Mouse (Mus musculus): ENCODE data around the gene Zdhhc14. TPM values are rescaled to one million over a fixed set of nuclear protein-coding genes. Genes with fewer than 3 reads are reported as not detected.

Gene Zdhhc14
- polyA plus RNA-seq, 1 experiment from 2014 or later = 2.7 TPM

DNA sequence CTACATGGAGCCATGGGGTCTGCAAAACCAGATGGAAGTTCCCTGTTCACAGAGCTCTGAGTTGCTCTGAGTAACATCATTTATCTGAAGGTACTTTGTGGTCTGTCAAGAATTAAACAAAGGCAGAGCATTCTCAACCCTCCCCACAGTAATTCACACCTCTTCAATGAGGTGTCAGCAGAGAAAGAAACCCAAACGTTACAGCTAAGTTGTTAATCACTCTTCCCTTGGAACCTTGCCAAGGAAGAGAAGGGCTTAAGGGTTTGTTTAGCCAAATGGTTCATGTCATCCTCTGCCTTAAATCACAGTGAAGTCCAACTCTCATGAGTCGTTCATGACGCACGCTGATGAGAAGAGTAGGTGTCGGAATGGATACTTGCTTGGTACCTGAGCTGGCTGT lies 75.6 kb downstream of the Zdhhc14 start:
- Histone ChIP-seq H3K9ac (no peak overlapping the region), H3K4me3 (no peak overlapping the region), H3K27me3 (no peaks in the 10 kb centered on the region), H3K9me3 (no peaks in the 10 kb centered on the region), H3K27ac (no peak overlapping the region), H3K4me1 (no peaks in the 10 kb centered on the region), H3K4me2 (replicated peaks) (no peak overlapping the region), H3K36me3 (no peaks in the 10 kb centered on the region)
- 34% methylated on average over 5 of the region's 5 CpGs for WGBS
- no peak for ATAC-seq (ENCODE audit: low FRiP score, low read depth)

DNA sequence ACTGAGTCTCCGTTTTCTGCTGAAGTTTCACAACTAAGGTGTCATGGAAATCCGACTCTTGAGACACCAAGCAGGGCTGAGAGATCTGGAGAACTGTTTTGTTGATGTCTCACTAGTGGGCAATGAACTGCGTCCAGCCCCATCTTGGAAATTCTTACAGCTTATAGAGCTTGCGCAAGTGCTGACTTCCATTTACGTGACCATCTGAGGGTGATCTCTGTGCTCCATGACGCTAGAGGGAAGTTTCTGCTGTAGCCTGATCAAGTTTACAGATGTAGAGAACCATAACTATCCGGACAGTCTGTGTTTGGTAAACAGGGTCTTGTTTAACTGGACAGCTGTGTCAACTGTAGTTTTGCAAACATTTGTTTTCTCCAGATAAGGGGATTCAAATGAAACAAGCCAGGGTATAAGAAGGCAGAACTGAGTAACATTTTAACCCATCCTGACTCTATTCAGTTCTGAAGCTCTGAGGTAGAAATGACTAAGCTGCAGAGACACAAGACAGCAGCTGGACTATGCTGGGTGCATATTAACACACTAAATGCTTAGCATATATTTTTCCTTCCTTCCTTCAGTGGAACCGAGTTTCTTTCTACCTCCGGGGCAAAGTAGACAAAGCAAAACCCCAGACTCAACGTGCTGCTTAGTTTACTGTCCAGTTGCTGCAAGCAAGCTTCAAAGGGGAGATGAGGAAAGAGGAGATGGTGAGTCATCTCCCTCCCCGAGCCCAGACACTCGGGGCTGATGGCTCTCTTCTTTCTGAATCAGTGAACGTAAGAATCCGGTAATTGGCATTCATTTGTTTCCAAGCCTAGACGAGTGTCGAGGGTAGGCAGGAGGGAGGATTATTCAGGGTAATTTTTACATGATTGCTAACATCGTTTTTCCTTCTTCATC lies 77.0 kb downstream of the Zdhhc14 start:
- H3K9ac ChIP-seq = no peak overlapping the region
- no peak for ATAC-seq (ENCODE audit: low FRiP score, low read depth)
- H3K9me3 ChIP-seq = no peaks in the 10 kb centered on the region
- 75% methylated on average over 17 of the region's 17 CpGs for WGBS
- no peaks in the 10 kb centered on the region for H3K27me3 ChIP-seq
- no peaks in the 10 kb centered on the region for H3K36me3 ChIP-seq
- no peak overlapping the region for H3K4me3 ChIP-seq
- H3K4me2 ChIP-seq (replicated peaks) = no peak overlapping the region
- no peaks in the 10 kb centered on the region for H3K4me1 ChIP-seq
- no peak overlapping the region for H3K27ac ChIP-seq

DNA sequence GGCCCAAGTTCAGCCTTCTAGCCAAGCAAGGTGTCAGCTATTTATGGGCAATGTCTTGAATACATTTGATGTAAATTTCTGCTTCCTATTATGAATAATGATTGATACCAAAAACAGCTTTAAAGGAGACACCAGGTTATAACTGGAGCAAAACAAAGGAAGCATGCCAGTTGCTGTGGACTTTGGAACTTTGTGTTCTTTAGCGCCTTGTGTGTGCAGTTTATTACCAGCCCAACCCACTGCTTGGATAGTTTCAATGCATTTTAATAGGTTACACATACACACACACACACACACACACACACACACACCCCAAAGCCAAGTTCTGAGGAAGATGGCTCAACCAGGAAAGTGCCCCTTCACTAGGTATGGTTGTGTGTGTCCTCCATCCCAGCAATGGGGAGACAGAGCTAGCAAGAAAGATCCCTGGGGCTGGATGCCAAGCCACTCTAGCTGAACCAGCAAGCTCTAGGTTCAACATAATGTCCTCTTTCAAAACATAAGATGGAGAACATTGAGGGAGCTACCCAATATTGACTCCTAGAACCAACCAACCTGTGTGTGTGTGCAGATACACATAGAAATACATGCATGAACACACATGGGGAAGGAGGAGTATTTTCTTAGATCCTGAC lies 79.9 kb downstream of the Zdhhc14 start:
- H3K36me3 ChIP-seq = no peaks in the 10 kb centered on the region
- WGBS = 89% methylated on average over 1 of the region's 1 CpGs
- H3K4me2 ChIP-seq (replicated peaks) = no peak overlapping the region
- H3K27me3 ChIP-seq = no peaks in the 10 kb centered on the region
- no peak overlapping the region for H3K9ac ChIP-seq
- H3K4me3 ChIP-seq = no peak overlapping the region
- no peak overlapping the region for H3K27ac ChIP-seq
- H3K4me1 ChIP-seq = peaks cover 3% of the 10 kb centered on the region; the same call in 1 of the 2 replicates
- no peak for ATAC-seq (ENCODE audit: low FRiP score, low read depth)
- no peaks in the 10 kb centered on the region for H3K9me3 ChIP-seq

DNA sequence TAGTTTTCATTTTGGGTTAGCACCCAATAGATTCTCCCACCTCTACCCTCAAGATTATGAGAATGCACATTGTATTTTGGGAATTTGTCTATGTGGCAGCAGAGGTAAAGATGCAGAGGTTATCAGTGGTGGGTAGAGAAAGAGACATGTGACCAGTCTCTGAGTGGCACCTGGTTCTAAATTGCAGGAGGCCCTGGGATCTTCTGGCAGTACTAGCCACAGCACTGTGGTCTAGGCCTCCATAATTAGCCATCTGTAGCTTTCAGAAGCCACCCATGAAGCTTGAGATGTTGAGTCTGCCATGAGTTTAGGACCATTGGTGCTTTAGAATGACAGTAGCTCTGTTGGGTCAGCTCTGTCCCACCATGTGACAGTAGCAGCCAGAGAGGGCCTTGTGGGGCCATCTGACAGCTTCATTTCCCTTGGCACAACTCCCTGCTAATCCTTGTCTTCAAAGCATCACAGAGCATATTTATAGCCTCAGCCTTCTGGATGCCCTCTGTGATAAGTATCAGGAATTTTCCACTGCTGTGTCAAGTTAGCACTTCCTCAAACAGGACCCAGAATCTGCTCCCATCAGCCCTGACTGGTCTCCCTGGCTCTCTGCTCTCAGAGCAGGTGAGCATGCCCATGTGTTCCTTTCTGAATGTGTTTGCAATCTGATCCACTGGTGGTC lies 80.5 kb downstream of the Zdhhc14 start:
- no peak overlapping the region for H3K4me2 ChIP-seq (replicated peaks)
- H3K36me3 ChIP-seq = no peaks in the 10 kb centered on the region
- H3K4me1 ChIP-seq = peaks cover 7% of the 10 kb centered on the region
- H3K4me3 ChIP-seq = no peak overlapping the region
- H3K27ac ChIP-seq = no peak overlapping the region
- no peak overlapping the region for H3K9ac ChIP-seq
- no peak for ATAC-seq (ENCODE audit: low FRiP score, low read depth)
- H3K9me3 ChIP-seq = no peaks in the 10 kb centered on the region
- no peaks in the 10 kb centered on the region for H3K27me3 ChIP-seq

DNA sequence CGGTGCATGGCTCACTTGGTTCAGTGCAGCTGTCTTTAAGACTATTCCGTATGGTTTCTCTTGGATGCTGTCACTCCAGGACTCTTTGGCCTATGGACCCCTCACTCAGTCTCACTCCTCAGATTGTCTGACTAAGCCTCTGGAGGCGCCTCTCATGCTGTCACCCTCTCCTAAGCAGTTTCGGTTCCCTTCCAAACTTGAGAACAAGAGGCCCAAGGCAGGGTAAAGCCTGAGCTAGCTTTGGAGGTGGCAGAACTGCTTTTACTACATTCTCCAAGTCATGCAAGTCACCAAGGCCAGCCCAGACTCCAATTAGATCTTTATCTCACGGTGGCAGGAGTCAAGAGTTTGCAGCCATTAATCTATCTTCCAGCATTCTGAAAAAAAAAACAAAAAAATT lies 82.3 kb downstream of the Zdhhc14 start:
- Histone ChIP-seq H3K27me3 (no peaks in the 10 kb centered on the region), H3K4me1 (peaks cover 7% of the 10 kb centered on the region), H3K9ac (no peak overlapping the region), H3K36me3 (no peaks in the 10 kb centered on the region), H3K4me3 (no peak overlapping the region), H3K27ac (no peak overlapping the region), H3K9me3 (no peaks in the 10 kb centered on the region), H3K4me2 (replicated peaks) (no peak overlapping the region)
- 74% methylated on average over 5 of the region's 5 CpGs for WGBS
- no peak for ATAC-seq (ENCODE audit: low FRiP score, low read depth)

DNA sequence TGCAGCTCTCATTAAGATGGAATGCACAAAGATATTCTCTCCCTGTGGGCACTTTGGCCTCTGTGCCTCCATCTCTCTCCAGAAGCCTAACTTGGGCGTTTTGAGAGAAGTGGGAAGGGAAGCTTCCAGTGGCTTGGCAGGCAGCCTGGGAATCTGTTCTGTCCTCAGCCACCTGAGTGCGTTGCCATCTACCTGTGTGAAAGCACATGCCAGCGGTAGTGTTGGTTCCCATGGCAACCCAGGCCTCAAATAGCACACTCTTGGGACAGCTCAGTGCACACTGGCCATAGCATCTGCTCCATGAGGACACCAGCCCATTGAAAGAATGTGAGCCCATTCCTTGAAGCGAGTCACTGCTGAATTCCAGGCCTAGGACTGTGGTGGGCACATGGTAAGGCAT lies 83.2 kb downstream of the Zdhhc14 start:
- Histone ChIP-seq H3K9ac (no peak overlapping the region), H3K9me3 (no peaks in the 10 kb centered on the region), H3K4me1 (peaks cover 7% of the 10 kb centered on the region), H3K4me3 (no peak overlapping the region), H3K27ac (no peak overlapping the region), H3K36me3 (no peaks in the 10 kb centered on the region), H3K4me2 (replicated peaks) (no peak overlapping the region), H3K27me3 (no peaks in the 10 kb centered on the region)
- 63% methylated on average over 4 of the region's 4 CpGs for WGBS
- no peak for ATAC-seq (ENCODE audit: low FRiP score, low read depth)

DNA sequence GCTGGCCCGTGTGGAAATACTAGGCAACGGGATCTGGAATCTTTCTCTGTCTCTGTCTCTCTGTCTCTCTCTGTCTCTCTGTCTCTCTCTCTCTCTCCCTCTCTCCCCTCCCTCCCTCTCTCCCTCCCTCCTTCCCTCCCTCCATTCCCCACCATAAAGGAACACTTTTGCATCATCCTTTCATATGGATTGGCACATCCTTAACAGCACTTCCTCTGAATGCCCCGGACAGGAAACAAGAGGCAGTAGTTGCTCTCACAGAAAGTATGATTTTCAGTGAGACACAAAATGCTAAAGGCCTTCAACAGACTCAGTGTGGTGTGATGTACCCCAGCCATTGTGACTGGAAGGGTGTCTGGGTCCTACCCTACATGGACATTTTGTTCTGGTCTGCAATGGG lies 89.9 kb downstream of the Zdhhc14 start:
- H3K9ac ChIP-seq = no peak overlapping the region
- no peak for ATAC-seq (ENCODE audit: low FRiP score, low read depth)
- no peak overlapping the region for H3K4me3 ChIP-seq
- no peaks in the 10 kb centered on the region for H3K36me3 ChIP-seq
- H3K4me2 ChIP-seq (replicated peaks) = no peak overlapping the region
- 92% methylated on average over 3 of the region's 3 CpGs for WGBS
- no peaks in the 10 kb centered on the region for H3K9me3 ChIP-seq
- H3K27ac ChIP-seq = no peak overlapping the region
- peaks cover 18% of the 10 kb centered on the region for H3K4me1 ChIP-seq
- no peaks in the 10 kb centered on the region for H3K27me3 ChIP-seq

DNA sequence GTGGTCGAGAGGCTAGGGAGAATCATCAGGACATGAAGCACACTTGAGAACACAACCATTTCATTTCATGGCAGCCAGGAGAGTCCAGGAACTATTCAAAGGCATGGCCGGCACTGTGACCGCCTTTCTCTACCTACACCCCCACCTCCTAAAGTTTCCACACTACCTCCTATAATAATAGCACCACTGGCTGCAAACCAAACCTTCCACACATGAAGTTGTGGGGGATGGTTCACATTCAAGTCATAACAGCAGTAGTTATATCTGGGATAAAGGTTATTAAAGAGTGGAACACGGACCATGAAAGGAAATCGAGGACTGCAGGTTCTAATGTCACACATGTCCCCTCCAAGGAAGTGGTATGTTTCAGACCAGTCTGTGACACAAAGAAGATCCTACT lies 90.6 kb downstream of the Zdhhc14 start:
- H3K4me2 ChIP-seq (replicated peaks) = no peak overlapping the region
- H3K4me3 ChIP-seq = no peak overlapping the region
- 83% methylated on average over 5 of the region's 5 CpGs for WGBS
- no peak overlapping the region for H3K27ac ChIP-seq
- no peaks in the 10 kb centered on the region for H3K36me3 ChIP-seq
- no peak for ATAC-seq (ENCODE audit: low FRiP score, low read depth)
- H3K9ac ChIP-seq = no peak overlapping the region
- H3K27me3 ChIP-seq = no peaks in the 10 kb centered on the region
- H3K4me1 ChIP-seq = peaks cover 14% of the 10 kb centered on the region
- H3K9me3 ChIP-seq = no peaks in the 10 kb centered on the region

DNA sequence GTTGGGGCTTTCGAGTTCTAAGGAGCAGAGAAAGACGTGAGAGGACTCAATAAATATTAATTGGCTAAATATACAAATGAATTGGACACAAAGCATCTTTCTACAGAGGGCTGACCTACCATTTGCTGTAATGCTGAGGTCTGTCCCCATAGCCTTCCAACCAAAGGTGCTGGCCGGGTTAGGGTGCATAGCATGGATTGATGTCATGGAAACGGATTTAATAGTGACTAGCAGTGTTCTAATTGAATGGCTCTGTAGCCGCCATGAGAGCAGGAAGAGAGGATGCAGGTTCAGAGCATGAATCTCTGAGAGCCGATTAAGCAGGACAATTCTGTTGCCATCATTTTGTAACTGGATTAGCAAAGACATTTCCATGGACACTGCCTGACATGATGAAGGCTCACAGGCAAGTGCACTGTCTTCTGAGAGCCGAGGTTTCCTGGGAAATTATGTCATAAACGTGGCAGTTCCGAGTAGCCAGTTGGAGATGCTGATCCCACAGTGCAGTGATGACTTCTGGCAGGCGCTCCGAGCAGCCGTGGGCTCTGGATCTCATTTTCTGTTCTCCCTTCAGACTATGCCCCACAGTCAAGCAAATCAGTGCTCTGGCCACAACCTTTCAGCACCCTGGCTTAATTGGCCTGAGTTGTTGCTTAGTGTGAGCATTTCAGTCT lies 91.3 kb downstream of the Zdhhc14 start:
- Histone ChIP-seq H3K4me3 (no peak overlapping the region), H3K9me3 (no peaks in the 10 kb centered on the region), H3K4me2 (replicated peaks) (peak overlapping the region; percentile 21; the same call in 1 of the 2 replicates), H3K27ac (no peak overlapping the region), H3K9ac (no peak overlapping the region), H3K36me3 (no peaks in the 10 kb centered on the region), H3K27me3 (no peaks in the 10 kb centered on the region), H3K4me1 (peaks cover 19% of the 10 kb centered on the region)
- ATAC-seq (ENCODE audit: low FRiP score, low read depth) = no peak
- WGBS = 33% methylated on average over 12 of the region's 12 CpGs

DNA sequence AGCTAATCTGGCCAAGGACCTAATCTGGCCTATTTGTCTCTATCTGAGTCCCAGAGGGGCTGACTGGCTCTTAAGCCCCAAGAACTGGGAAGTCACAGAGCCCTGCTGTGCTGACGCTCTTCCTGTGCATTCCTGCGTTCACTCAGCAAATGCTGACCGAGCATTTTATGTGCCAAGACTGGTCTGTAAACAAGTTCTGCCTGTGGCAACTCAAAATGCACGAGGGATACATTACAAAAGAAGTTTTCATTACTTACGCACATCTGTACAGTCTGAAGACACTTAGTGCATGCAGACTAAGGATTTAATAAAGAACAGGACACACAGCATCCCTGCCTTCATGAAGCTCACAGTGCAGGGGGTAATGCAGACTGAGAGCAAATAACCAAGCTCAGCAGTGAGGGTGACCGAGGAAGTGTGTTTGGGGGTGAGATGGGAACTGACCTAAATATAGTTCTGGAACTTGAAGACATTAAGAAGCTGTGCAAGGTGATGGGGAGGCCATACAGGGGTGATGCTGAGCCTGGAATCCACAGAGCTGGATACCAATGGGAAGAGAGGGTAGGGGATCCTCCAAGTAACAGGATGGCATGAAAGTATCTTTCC lies 99.3 kb downstream of the Zdhhc14 start:
- no peak overlapping the region for H3K27ac ChIP-seq
- peak; percentile 51; the same call in 1 of the 2 replicates for ATAC-seq (ENCODE audit: low FRiP score, low read depth)
- WGBS = 33% methylated on average over 6 of the region's 6 CpGs
- no peak overlapping the region for H3K4me2 ChIP-seq (replicated peaks)
- H3K4me3 ChIP-seq = no peak overlapping the region
- H3K9ac ChIP-seq = no peak overlapping the region
- H3K36me3 ChIP-seq = no peaks in the 10 kb centered on the region
- H3K4me1 ChIP-seq = peaks cover 19% of the 10 kb centered on the region; the same call in 1 of the 2 replicates
- no peaks in the 10 kb centered on the region for H3K27me3 ChIP-seq
- H3K9me3 ChIP-seq = no peaks in the 10 kb centered on the region

DNA sequence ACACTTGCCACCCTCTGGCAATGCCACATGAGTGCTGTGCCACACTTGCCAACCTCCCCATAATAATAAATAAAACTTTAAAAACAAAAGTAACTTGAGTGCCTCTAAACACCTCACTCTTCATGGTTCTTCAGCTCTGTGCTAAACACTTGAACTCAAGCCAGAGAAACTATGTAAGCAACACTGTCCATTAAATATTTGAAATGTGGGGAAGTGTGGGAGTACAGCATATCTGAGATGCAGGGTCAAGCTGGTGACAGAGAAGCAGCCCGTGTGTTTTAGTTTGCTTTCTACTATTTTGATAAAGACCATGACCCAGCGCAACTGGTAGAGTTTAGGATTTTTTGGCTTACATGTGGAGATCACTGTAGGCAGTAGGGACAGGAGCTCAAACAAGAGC lies 100.7 kb downstream of the Zdhhc14 start:
- H3K4me3 ChIP-seq = no peak overlapping the region
- H3K27ac ChIP-seq = no peak overlapping the region
- peaks cover 25% of the 10 kb centered on the region for H3K4me1 ChIP-seq
- 87% methylated on average over 2 of the region's 2 CpGs for WGBS
- no peaks in the 10 kb centered on the region for H3K9me3 ChIP-seq
- no peak for ATAC-seq (ENCODE audit: low FRiP score, low read depth)
- no peak overlapping the region for H3K4me2 ChIP-seq (replicated peaks)
- no peaks in the 10 kb centered on the region for H3K36me3 ChIP-seq
- H3K27me3 ChIP-seq = no peaks in the 10 kb centered on the region
- no peak overlapping the region for H3K9ac ChIP-seq

Data from limb, embryonic 13.5 days (tissue).